Mouse (Mus musculus): ENCODE results near the gene Gxylt1.
"Not testable (repeated sequence)": the region's sequence is repeated elsewhere in the genome, so short reads cannot be mapped to it uniquely, and the experiment has no call there.

Gene Gxylt1

GRCm38 (mm10) chr15:93262818-93263217 lies 12.2 kb downstream of the Gxylt1 start:
- DNase-seq (ENCODE audit: extremely low spot score), result no peak

GRCm38 (mm10) chr15:93262274-93262673 lies 12.7 kb downstream of the Gxylt1 start:
- no peak for DNase-seq (ENCODE audit: extremely low spot score)

- DNase-seq (ENCODE audit: extremely low spot score), result no peak
Observed at GRCm38 (mm10) chr15:93259933-93260332, 15.0 kb downstream of the Gxylt1 start.

- peak; percentile 17 for DNase-seq (ENCODE audit: extremely low spot score)
Observed at GRCm38 (mm10) chr15:93255295-93255694, 19.7 kb downstream of the Gxylt1 start.

GRCm38 (mm10) chr15:93253172-93253571 lies 21.8 kb downstream of the Gxylt1 start:
- no peak for DNase-seq (ENCODE audit: extremely low spot score)

- no peak for DNase-seq (ENCODE audit: extremely low spot score)
Observed at GRCm38 (mm10) chr15:93252396-93252795, 22.6 kb downstream of the Gxylt1 start.

- DNase-seq (ENCODE audit: extremely low spot score), result no peak
Observed at GRCm38 (mm10) chr15:93251553-93252250, 23.3 kb downstream of the Gxylt1 start.

GRCm38 (mm10) chr15:93243202-93243601 lies 31.8 kb downstream of the Gxylt1 start:
- no peak for DNase-seq (ENCODE audit: extremely low spot score)

GRCm38 (mm10) chr15:93236456-93236855 lies 38.5 kb downstream of the Gxylt1 start:
- not testable (repeated sequence) for DNase-seq (ENCODE audit: extremely low spot score)

- DNase-seq (ENCODE audit: extremely low spot score), result no peak
Observed at GRCm38 (mm10) chr15:93229028-93229427, 46.0 kb downstream of the Gxylt1 start.

- DNase-seq (ENCODE audit: extremely low spot score), result no peak
Observed at GRCm38 (mm10) chr15:93228375-93228774, 46.6 kb downstream of the Gxylt1 start.

- peak; percentile 37 for DNase-seq (ENCODE audit: extremely low spot score)
Observed at GRCm38 (mm10) chr15:93227764-93228079, 47.3 kb downstream of the Gxylt1 start.

- DNase-seq (ENCODE audit: extremely low spot score), result no peak
Observed at GRCm38 (mm10) chr15:93226930-93227763, 47.8 kb downstream of the Gxylt1 start.

GRCm38 (mm10) chr15:93222475-93222874 lies 52.5 kb downstream of the Gxylt1 start:
- no peak for DNase-seq (ENCODE audit: extremely low spot score)

GRCm38 (mm10) chr15:93212617-93213016 lies 62.4 kb downstream of the Gxylt1 start:
- DNase-seq (ENCODE audit: extremely low spot score), result no peak

- no peak for DNase-seq (ENCODE audit: extremely low spot score)
Observed at GRCm38 (mm10) chr15:93204861-93205260, 70.1 kb downstream of the Gxylt1 start.

GRCm38 (mm10) chr15:93201956-93202355 lies 73.0 kb downstream of the Gxylt1 start:
- DNase-seq (ENCODE audit: extremely low spot score), result no peak

GRCm38 (mm10) chr15:93191387-93192145 lies 83.4 kb downstream of the Gxylt1 start:
- DNase-seq (ENCODE audit: extremely low spot score), result no peak
